Mouse (Mus musculus) stomach, embryonic 15.5 days (tissue): ENCODE data around the gene Baz2b. TPM values are rescaled to one million over a fixed set of nuclear protein-coding genes. Genes with fewer than 3 reads are reported as not detected.

ENCODE experiments used
- ATAC-seq: fragments of 200-750 bp; cut with Nextera tagmentation; 2 replicates; pipeline ENCODE4 v1.8.0; 2017; ENCODE audit warnings: low read depth, moderate number of reproducible peaks, moderate TSS enrichment; ENCODE audit not compliant: insufficient read depth, low FRiP score
- H3K27ac ChIP-seq: fragments of 300-500 bp; sonication (generic); 2 replicates; pipeline ENCODE4 v1.5.1; 2015; ENCODE audit warnings: mild to moderate bottlenecking, inconsistent platforms
- H3K27me3 ChIP-seq: fragments of 300-500 bp; sonication (generic); replicated peaks from 2 replicates; pipeline ENCODE4 v1.6.1; 2015; ENCODE audit warnings: inconsistent platforms
- H3K36me3 ChIP-seq: fragments of 300-500 bp; sonication (generic); 2 replicates; pipeline ENCODE4 v1.6.1; 2015; ENCODE audit warnings: inconsistent platforms
- H3K4me1 ChIP-seq: fragments of 300-500 bp; sonication (generic); 2 replicates; pipeline ENCODE4 v1.6.1; 2015; ENCODE audit warnings: inconsistent platforms
- H3K4me2 ChIP-seq: fragments of 300-500 bp; sonication (generic); 2 replicates; pipeline ENCODE4 v1.6.1; 2015; ENCODE audit warnings: mild to moderate bottlenecking, inconsistent platforms
- H3K4me3 ChIP-seq: fragments of 300-500 bp; sonication (generic); replicated peaks from 2 replicates; pipeline ENCODE4 v1.5.1; 2015; ENCODE audit warnings: inconsistent platforms
- H3K9ac ChIP-seq: fragments of 300-500 bp; sonication (generic); 2 replicates; pipeline ENCODE4 v1.6.1; 2015; ENCODE audit warnings: inconsistent platforms
- H3K9me3 ChIP-seq: fragments of 300-500 bp; sonication (generic); 2 replicates; pipeline ENCODE4 v1.6.1; 2016; ENCODE audit warnings: inconsistent platforms
- WGBS: fragments of 180-500 bp; shearing (Covaris S2); methylation state at CpG from one replicate; pipeline ENCODE4 v1.1.7; 2015; 5-methylcytosine and 5-hydroxymethylcytosine counted together
- polyA plus RNA-seq: library from polyadenylated mRNA; unstranded; fragments of >200 nt; fragmentation: Nextera tagmentation; extraction: Ambion mirVana; gene quantifications from 2 replicates; pipeline ENCODE4 v1.2.1, GENCODE M21; 2015

Gene Baz2b
- polyA plus RNA-seq, 1 experiment from 2014 or later, result 47.8 TPM

- H3K27me3 ChIP-seq, result no peaks in the 10 kb centered on the region
- H3K9ac ChIP-seq, result no peak overlapping the region
- no peaks in the 10 kb centered on the region for H3K9me3 ChIP-seq
- no peak overlapping the region for H3K27ac ChIP-seq
- no peaks in the 10 kb centered on the region for H3K4me1 ChIP-seq
- ATAC-seq, result no peak
- H3K4me2 ChIP-seq, result no peak overlapping the region
- peaks cover 18% of the 10 kb centered on the region for H3K36me3 ChIP-seq
- H3K4me3 ChIP-seq, result no peak overlapping the region
- WGBS, result 85% methylated on average over 6 of the region's 7 CpGs
Measured at GRCm38 (mm10) chr2:59898105-59898504, 311.5 kb downstream of the Baz2b start.

DNA sequence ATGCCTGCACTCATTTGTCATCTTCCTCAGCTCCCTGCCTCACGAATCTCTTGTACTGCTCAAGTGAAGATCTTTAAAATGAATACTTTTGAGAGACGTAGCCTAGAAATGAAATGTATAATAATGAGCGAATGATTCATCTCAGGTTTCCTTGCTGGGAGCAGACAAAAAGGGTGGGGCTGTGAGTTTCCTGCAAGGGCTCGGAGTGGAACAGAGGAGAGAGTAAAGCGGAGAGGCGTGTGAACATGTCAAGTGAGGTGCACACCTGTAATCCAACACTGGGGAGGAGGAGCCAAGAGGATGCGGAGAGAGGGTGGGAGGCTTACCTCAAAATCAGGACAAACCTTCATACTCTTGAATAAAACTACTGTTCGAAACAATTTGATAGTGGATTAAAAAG, 312.8 kb downstream of the Baz2b start:
- H3K9ac ChIP-seq, result no peak overlapping the region
- H3K27ac ChIP-seq, result peak overlapping the region; percentile 40; the same call in 1 of the 2 replicates
- H3K4me3 ChIP-seq, result no peak overlapping the region
- no peaks in the 10 kb centered on the region for H3K4me1 ChIP-seq
- no peaks in the 10 kb centered on the region for H3K27me3 ChIP-seq
- peaks cover 16% of the 10 kb centered on the region for H3K36me3 ChIP-seq
- H3K9me3 ChIP-seq, result no peaks in the 10 kb centered on the region
- peak; percentile 83 for ATAC-seq
- H3K4me2 ChIP-seq, result no peak overlapping the region
- 45% methylated on average over 8 of the region's 8 CpGs for WGBS

DNA sequence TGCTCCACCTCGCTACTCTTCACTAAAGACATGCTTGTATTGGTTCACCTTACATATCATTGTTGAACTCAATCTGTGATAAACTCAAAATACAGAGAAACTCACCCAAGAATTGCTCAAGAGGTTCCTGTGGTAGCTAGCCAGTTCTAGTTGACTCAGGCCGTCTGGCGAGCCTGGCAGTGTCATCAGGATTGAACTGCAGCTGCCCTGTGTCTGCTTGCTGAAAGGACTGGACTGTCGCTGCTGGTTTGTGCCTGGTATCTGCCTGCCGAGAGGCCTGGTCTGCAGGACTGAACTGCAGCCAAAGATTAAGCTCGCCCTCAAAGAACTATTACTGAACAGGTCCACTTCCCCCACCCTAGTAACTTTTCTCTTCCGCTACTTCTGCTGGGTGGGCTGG, 313.2 kb downstream of the Baz2b start:
- no peaks in the 10 kb centered on the region for H3K4me1 ChIP-seq
- WGBS, result 56% methylated on average over 7 of the region's 7 CpGs
- H3K4me3 ChIP-seq, result no peak overlapping the region
- ATAC-seq, result 0 out of 2 replicates have a peak, but pooled peaks have one; percentile 18
- H3K27ac ChIP-seq, result peak overlapping the region; percentile 40; the same call in 1 of the 2 replicates
- peaks cover 12% of the 10 kb centered on the region for H3K36me3 ChIP-seq
- no peaks in the 10 kb centered on the region for H3K9me3 ChIP-seq
- no peak overlapping the region for H3K4me2 ChIP-seq
- no peak overlapping the region for H3K9ac ChIP-seq
- H3K27me3 ChIP-seq, result no peaks in the 10 kb centered on the region

DNA sequence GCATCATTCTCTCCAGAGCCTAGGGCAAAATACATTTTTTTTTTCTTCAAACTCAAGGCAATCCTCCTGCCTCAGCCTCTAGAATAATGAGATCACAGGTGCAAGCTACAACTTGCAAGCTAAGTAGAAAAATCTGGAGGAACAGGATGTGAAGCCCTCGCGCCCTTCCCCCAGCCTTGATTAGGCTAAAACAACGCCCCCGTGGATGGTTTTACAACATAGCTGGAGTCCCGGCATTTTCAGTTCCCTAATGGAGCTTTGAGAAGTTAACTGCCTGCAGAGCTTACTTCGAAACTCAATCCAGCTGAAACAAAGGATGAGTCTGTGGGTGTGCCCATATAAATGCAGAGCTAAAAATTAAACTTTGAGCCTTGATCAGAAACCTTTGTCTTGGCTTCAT, 319.9 kb downstream of the Baz2b start:
- WGBS, result 80% methylated on average over 6 of the region's 6 CpGs
- Histone ChIP-seq H3K27me3 (no peaks in the 10 kb centered on the region), H3K9me3 (no peaks in the 10 kb centered on the region), H3K9ac (no peak overlapping the region), H3K4me1 (no peaks in the 10 kb centered on the region), H3K27ac (no peak overlapping the region), H3K4me2 (no peak overlapping the region), H3K36me3 (no peaks in the 10 kb centered on the region), H3K4me3 (no peak overlapping the region)
- no peak for ATAC-seq

DNA sequence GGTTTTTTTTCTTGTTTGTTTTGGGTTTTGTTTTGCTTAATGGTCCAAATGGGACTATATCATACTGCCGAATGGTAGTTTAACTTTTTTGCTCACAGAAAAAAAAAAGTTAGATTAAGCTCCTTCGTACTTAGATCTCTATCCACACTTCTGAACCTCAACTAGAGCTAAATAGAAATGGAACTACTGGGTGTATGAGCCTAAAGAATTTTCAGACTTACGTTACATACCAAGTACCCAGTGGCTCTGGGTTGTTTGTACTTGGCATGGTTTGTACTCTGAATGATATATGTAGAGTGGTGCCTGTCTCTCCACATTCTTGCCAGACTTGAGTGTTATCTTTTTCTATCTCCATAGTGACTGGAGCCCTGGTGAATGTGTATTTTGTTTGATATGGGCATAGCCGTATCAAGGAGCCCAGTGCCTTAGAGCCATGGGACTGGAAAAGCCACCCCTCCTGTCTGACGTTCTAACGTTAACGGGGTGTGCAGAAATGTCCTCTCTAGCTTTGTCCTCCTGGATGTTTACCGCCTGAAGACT, 326.8 kb downstream of the Baz2b start:
- no peaks in the 10 kb centered on the region for H3K36me3 ChIP-seq
- no peaks in the 10 kb centered on the region for H3K4me1 ChIP-seq
- peak overlapping the region; percentile 81 for H3K4me3 ChIP-seq
- H3K27me3 ChIP-seq, result no peaks in the 10 kb centered on the region
- no peaks in the 10 kb centered on the region for H3K9me3 ChIP-seq
- no peak overlapping the region for H3K27ac ChIP-seq
- H3K9ac ChIP-seq, result no peak overlapping the region
- 54% methylated on average over 8 of the region's 8 CpGs for WGBS
- peak overlapping the region; percentile 65 for H3K4me2 ChIP-seq
- peak; percentile 30 for ATAC-seq

GRCm38 (mm10) chr2:59881831-59882741, 327.6 kb downstream of the Baz2b start, which contains the start of gene Wdsub1:
TSS of gene Wdsub1 (minus strand) at chr2:59882591.
- Histone ChIP-seq H3K27me3 (no peaks in the 10 kb centered on the region), H3K36me3 (no peaks in the 10 kb centered on the region), H3K9me3 (no peaks in the 10 kb centered on the region), H3K9ac (peak within 1 kb of the TSS; percentile 75), H3K4me2 (peak within 1 kb of the TSS; percentile 65), H3K4me1 (no peaks in the 10 kb centered on the region), H3K27ac (peak within 1 kb of the TSS; percentile 58), H3K4me3 (peak within 1 kb of the TSS; percentile 81)
- peak; percentile 97 for ATAC-seq
- 4% methylated on average over 57 of the region's 57 CpGs for WGBS

GRCm38 (mm10) chr2:59881404-59881803, 328.2 kb downstream of the Baz2b start:
- Histone ChIP-seq H3K4me3 (peak overlapping the region; percentile 81), H3K36me3 (no peaks in the 10 kb centered on the region), H3K9ac (no peak overlapping the region), H3K4me1 (no peaks in the 10 kb centered on the region), H3K9me3 (no peaks in the 10 kb centered on the region), H3K4me2 (peak overlapping the region; percentile 65), H3K27me3 (no peaks in the 10 kb centered on the region), H3K27ac (no peak overlapping the region)
- no peak for ATAC-seq
- WGBS, result 55% methylated on average over 6 of the region's 6 CpGs

DNA sequence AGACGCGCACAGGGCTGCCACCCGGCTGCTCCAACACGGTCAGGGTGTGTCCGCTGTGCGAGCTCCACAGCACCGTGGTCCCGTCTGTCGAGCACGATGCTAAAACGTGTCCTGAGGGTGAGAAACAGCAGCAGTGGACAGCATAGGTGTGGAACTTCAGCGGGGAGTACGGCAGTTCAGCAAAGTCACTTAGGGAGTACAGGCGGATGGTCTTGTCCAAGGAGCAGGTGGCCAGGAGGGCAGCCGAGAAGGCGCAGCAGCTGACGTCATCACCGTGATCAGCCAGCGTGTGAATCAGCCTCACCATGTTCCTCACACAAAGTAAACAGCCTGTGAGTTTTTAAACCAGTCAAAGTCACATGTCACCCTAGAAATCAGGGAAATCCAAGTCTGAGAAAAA, 331.4 kb downstream of the Baz2b start:
- H3K4me1 ChIP-seq, result no peaks in the 10 kb centered on the region
- no peak overlapping the region for H3K9ac ChIP-seq
- H3K9me3 ChIP-seq, result no peaks in the 10 kb centered on the region
- no peaks in the 10 kb centered on the region for H3K27me3 ChIP-seq
- WGBS, result 72% methylated on average over 19 of the region's 19 CpGs
- no peaks in the 10 kb centered on the region for H3K36me3 ChIP-seq
- no peak overlapping the region for H3K4me2 ChIP-seq
- no peak overlapping the region for H3K27ac ChIP-seq
- H3K4me3 ChIP-seq, result no peak overlapping the region
- ATAC-seq, result no peak

DNA sequence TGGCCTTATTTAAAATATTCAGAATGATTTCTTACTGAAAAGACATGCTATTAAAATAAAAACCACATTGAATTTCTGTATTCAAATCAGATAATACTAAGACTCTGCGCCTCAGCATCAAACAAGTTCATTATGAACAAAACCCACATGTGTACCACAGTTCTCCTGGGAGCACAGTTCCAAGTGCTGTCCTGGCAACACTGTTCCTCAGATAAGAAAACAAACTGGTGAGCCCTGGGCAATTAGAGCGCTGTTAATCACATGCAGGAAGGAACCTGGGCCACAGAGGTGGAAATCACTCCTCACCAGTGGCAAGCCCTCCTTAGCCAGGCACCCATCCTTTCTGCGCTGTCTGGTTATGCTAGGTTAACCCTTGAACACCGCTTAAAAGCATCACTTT, 332.3 kb downstream of the Baz2b start:
- H3K36me3 ChIP-seq, result no peaks in the 10 kb centered on the region
- H3K27ac ChIP-seq, result no peak overlapping the region
- H3K4me2 ChIP-seq, result no peak overlapping the region
- H3K9me3 ChIP-seq, result no peaks in the 10 kb centered on the region
- H3K27me3 ChIP-seq, result no peaks in the 10 kb centered on the region
- ATAC-seq, result no peak
- 81% methylated on average over 4 of the region's 4 CpGs for WGBS
- no peak overlapping the region for H3K9ac ChIP-seq
- H3K4me3 ChIP-seq, result no peak overlapping the region
- H3K4me1 ChIP-seq, result no peaks in the 10 kb centered on the region

DNA sequence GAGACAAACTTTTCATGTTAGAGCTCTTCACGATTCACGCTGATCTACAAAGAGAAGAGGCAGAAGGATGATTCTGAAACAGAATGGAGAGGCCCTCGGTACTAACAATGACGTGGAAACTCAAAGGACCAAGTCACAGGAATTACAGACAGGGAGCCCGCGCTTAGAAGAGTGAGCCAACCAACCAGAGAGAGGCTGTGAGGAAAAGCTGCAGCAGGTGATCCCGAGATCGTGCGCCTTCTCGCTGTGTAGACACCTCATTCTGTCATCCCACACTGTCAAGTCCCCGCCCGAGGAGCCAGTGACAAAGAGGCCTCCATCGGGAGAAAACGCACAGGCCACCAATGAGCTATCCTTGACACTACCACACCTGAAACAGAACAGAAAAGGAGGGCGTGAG, 333.2 kb downstream of the Baz2b start:
- no peak for ATAC-seq
- WGBS, result 89% methylated on average over 15 of the region's 15 CpGs
- Histone ChIP-seq H3K36me3 (0 out of 2 replicates have a peak, but pooled peaks cover 3% of the 10 kb centered on the region), H3K9me3 (no peaks in the 10 kb centered on the region), H3K27me3 (no peaks in the 10 kb centered on the region), H3K4me1 (no peaks in the 10 kb centered on the region), H3K27ac (no peak overlapping the region), H3K4me2 (no peak overlapping the region), H3K9ac (no peak overlapping the region), H3K4me3 (no peak overlapping the region)

DNA sequence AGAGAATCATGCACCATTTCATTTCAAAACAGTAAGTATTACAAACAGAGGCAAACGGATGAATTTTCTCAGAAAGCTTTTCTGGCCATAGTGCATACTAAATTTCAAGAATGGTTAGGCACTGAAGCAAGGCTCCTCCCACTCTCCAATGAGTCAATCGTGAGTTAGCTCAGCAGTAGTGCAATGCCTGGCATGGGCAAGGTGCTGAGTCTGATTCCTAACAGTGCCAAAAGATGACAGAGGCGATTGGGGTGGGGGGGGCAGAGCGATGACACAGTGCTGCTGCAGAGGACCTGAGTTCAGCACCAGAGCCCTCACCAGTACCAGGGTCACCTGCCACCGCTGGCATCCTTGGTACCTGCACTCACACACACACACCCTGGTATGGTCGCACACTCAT, 339.1 kb downstream of the Baz2b start:
- H3K27ac ChIP-seq, result no peak overlapping the region
- no peaks in the 10 kb centered on the region for H3K4me1 ChIP-seq
- no peak overlapping the region for H3K9ac ChIP-seq
- no peaks in the 10 kb centered on the region for H3K27me3 ChIP-seq
- H3K4me2 ChIP-seq, result no peak overlapping the region
- H3K9me3 ChIP-seq, result no peaks in the 10 kb centered on the region
- H3K36me3 ChIP-seq, result 0 out of 2 replicates have a peak, but pooled peaks cover 3% of the 10 kb centered on the region
- H3K4me3 ChIP-seq, result no peak overlapping the region
- WGBS, result 87% methylated on average over 6 of the region's 6 CpGs
- ATAC-seq, result no peak

GRCm38 (mm10) chr2:59862618-59863017, 347.0 kb downstream of the Baz2b start:
- Histone ChIP-seq H3K36me3 (no peaks in the 10 kb centered on the region), H3K27ac (no peak overlapping the region), H3K4me1 (no peaks in the 10 kb centered on the region), H3K4me2 (no peak overlapping the region), H3K27me3 (no peaks in the 10 kb centered on the region), H3K4me3 (no peak overlapping the region), H3K9me3 (no peaks in the 10 kb centered on the region), H3K9ac (no peak overlapping the region)
- no peak for ATAC-seq
- WGBS, result 90% methylated on average over 6 of the region's 6 CpGs
